Mouse (Mus musculus) heart, embryonic 15.5 days (tissue): ENCODE results near the gene Dock1. TPM values are rescaled to one million over a fixed set of nuclear protein-coding genes. Genes with fewer than 3 reads are reported as not detected.

ENCODE experiments used
- ATAC-seq: fragments of 200-750 bp; cut with Nextera tagmentation; replicated peaks from 2 replicates; pipeline ENCODE4 v1.8.0; 2017; ENCODE audit warnings: low read depth, moderate TSS enrichment; ENCODE audit not compliant: insufficient number of reproducible peaks, insufficient read depth, low FRiP score
- H3K27ac ChIP-seq: fragments of 300-500 bp; sonication (generic); 2 replicates; pipeline ENCODE4 v1.5.1; 2015; ENCODE audit warnings: mild to moderate bottlenecking, inconsistent platforms
- H3K27me3 ChIP-seq: fragments of 300-500 bp; sonication (generic); 2 replicates; pipeline ENCODE4 v1.6.1; 2015; ENCODE audit warnings: inconsistent platforms
- H3K36me3 ChIP-seq: fragments of 300-500 bp; sonication (generic); 2 replicates; pipeline ENCODE4 v1.6.1; 2015; ENCODE audit warnings: mild to moderate bottlenecking, inconsistent platforms
- H3K4me1 ChIP-seq: fragments of 300-500 bp; sonication (generic); replicated peaks from 2 replicates; pipeline ENCODE4 v1.6.1; 2015; ENCODE audit warnings: inconsistent platforms
- H3K4me2 ChIP-seq: fragments of 300-500 bp; sonication (generic); 2 replicates; pipeline ENCODE4 v1.6.1; 2015; ENCODE audit warnings: inconsistent platforms, mild to moderate bottlenecking, moderate library complexity
- H3K4me3 ChIP-seq: fragments of 300-500 bp; sonication (generic); 2 replicates; pipeline ENCODE4 v1.5.1; 2015; ENCODE audit warnings: mild to moderate bottlenecking, inconsistent platforms
- H3K9ac ChIP-seq: fragments of 300-500 bp; sonication (generic); 2 replicates; pipeline ENCODE4 v1.6.1; 2015; ENCODE audit warnings: mild to moderate bottlenecking, inconsistent platforms
- H3K9me3 ChIP-seq: fragments of 300-500 bp; sonication (generic); replicated peaks from 2 replicates; pipeline ENCODE4 v1.6.1; 2016; ENCODE audit warnings: inconsistent platforms
- WGBS: fragments of 180-500 bp; shearing (Covaris S2); methylation state at CpG from one replicate; pipeline ENCODE4 v1.1.7; 2015; ENCODE audit warnings: mixed read lengths; 5-methylcytosine and 5-hydroxymethylcytosine counted together
- polyA plus RNA-seq: library from polyadenylated mRNA; unstranded; fragments of >200 nt; fragmentation: Nextera tagmentation; extraction: Ambion mirVana; gene quantifications from 2 replicates; pipeline ENCODE4 v1.2.1, GENCODE M21; 2015

Dock1 gene
- polyA plus RNA-seq, 1 experiment from 2014 or later = 18.3 TPM

DNA sequence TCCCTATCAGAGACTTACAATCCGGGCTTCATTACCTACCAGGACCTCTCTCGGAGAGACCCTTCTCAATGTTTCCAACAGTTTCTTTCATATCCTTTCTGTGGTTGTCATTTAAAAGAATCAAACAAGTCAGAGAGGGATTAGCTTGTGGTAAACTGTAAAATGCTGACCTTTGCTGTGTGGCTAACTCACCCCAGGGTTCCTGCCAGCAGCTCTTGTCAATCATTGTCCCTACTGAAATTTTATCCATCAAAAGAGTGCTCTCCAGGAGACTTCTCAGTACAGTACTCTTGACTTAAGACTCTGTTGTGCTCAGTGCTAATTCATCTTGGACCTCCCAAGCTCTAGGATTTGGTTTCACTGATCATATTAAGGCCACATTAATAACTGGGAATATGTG is 231.5 kb downstream of the Dock1 start:
- Histone ChIP-seq H3K9ac (no peak overlapping the region), H3K36me3 (no peaks in the 10 kb centered on the region), H3K9me3 (no peaks in the 10 kb centered on the region), H3K4me2 (no peak overlapping the region), H3K4me3 (no peak overlapping the region), H3K27me3 (no peaks in the 10 kb centered on the region), H3K4me1 (no peaks in the 10 kb centered on the region), H3K27ac (no peak overlapping the region)
- ATAC-seq = no peak
- 89% methylated on average over 2 of the region's 2 CpGs for WGBS

DNA sequence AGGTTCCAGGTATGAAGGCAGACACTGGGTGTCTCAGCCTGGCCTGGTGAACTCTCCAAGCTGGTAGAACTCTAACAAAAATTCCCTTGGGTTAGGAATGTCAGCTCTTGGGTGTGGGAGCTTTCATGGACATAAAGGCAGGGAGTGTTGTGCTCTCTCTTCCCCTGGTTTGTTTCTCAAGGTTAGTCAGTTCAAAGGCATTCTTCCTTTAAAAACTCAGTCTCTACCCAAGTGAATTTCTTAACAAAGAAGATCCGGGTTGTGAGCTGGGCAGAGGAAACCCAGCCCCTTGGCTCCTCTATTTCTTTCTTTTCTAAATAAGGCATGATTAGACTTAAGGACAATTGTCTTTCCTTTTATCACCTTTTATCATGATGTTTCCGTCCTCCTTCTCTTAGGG is 261.4 kb downstream of the Dock1 start:
- H3K36me3 ChIP-seq = no peaks in the 10 kb centered on the region
- peaks cover 20% of the 10 kb centered on the region for H3K27me3 ChIP-seq
- H3K4me3 ChIP-seq = no peak overlapping the region
- no peaks in the 10 kb centered on the region for H3K9me3 ChIP-seq
- ATAC-seq = no peak
- 56% methylated on average over 2 of the region's 2 CpGs for WGBS
- no peak overlapping the region for H3K9ac ChIP-seq
- H3K27ac ChIP-seq = no peak overlapping the region
- 0 out of 2 replicates have a peak, but pooled peaks cover 5% of the 10 kb centered on the region for H3K4me1 ChIP-seq
- no peak overlapping the region for H3K4me2 ChIP-seq

DNA sequence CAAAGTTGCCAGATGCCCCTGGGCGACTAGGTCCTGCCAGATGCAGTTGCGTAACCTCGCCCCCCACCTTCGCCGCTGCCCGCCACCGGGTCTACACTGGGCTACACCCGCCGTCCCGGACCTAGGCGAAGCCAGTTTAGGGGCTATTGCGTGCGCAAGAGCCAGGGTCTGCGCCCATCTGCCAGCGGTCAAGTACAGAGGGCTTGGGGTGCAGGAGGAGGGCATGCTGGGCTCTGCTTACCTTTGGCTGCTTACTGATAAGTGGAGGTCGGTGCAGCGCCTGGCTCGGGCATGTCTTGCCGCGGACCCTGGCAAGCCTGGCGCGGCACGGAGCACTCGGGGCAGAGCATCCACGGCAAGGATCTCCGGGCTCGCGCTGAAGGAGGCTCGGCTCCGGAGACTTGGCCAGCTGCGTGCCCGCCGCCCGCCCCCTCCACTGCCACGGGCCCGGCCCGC is 267.0 kb downstream of the Dock1 start:
- no peaks in the 10 kb centered on the region for H3K36me3 ChIP-seq
- H3K27ac ChIP-seq = no peak overlapping the region
- peaks cover 20% of the 10 kb centered on the region for H3K4me1 ChIP-seq
- peak overlapping the region; percentile 54 for H3K4me3 ChIP-seq
- ATAC-seq = peak; percentile 34
- H3K9me3 ChIP-seq = no peaks in the 10 kb centered on the region
- peak overlapping the region; percentile 47 for H3K9ac ChIP-seq
- peaks cover 56% of the 10 kb centered on the region for H3K27me3 ChIP-seq
- peak overlapping the region; percentile 96 for H3K4me2 ChIP-seq
- WGBS = 2% methylated on average over 33 of the region's 37 CpGs

DNA sequence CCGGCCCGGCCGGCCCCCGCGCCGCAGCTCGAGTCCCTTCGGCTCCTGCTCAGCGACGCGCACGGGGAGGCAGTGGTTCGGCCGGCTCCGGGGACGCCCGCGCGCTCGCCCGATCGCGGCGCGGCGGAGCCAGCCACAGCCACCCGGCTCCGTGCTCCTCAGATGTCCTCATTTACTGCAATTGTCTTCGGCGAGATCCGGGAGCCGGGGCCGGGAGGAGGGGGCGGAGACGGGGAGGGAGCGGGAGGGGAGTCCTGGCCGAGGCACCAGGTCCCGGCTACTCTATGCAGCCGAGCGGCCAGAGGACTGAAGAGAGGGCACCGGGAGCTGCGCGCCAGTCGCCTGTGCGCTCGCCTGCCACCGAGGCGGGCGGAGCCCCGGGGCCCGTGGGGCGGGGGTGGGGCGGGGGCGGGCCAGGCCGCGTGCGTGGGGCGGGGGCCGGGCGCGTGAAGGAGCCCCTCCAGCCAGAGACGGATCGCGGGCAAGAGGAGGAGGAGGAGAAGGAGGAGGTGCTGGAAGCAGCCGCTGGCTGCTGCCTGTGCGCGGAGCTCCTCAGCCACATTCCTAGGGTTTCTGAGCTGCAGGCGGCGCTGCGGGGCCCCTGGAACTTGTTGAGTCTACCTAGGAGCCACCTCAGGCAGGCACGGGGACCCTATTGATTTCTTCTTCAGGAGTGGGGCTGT is 267.6 kb downstream of the Dock1 start, which contains the start of gene Fam196a:
Gene Fam196a, minus strand, starts transcription at position 504 of the 683 bp plus-strand sequence.
- WGBS = under 1% methylated on average over 42 of the region's 71 CpGs
- peaks cover 56% of the 10 kb centered on the region for H3K27me3 ChIP-seq
- peaks cover 20% of the 10 kb centered on the region for H3K4me1 ChIP-seq
- no peak within 1 kb of the TSS for H3K27ac ChIP-seq
- H3K9ac ChIP-seq = peak within 1 kb of the TSS; percentile 47
- peak; percentile 70 for ATAC-seq
- H3K4me2 ChIP-seq = peak within 1 kb of the TSS; percentile 96
- H3K9me3 ChIP-seq = no peaks in the 10 kb centered on the region
- no peaks in the 10 kb centered on the region for H3K36me3 ChIP-seq
- H3K4me3 ChIP-seq = peak within 1 kb of the TSS; percentile 54

DNA sequence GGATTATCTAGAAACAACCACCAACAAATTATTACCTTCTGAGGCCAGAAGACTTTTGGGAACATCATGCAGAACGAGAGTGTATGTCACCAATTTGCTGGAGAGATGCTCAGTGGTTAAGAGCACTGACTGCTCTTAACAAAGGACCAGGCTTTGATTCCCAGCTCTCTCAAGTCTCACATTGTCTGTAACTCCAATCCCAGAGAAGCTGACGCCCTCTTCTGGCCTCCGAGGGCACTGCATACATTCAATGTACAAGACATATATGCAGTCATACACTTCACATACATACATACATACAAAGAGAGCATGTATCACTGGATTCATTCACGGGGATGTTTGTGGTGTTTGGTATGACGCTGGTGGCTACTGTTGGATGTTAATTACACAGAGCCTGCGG is 271.4 kb downstream of the Dock1 start:
- no peak for ATAC-seq
- no peak overlapping the region for H3K27ac ChIP-seq
- WGBS = 89% methylated on average over 6 of the region's 6 CpGs
- H3K27me3 ChIP-seq = peaks cover 35% of the 10 kb centered on the region
- H3K36me3 ChIP-seq = no peaks in the 10 kb centered on the region
- no peak overlapping the region for H3K9ac ChIP-seq
- H3K9me3 ChIP-seq = no peaks in the 10 kb centered on the region
- peaks cover 20% of the 10 kb centered on the region for H3K4me1 ChIP-seq
- H3K4me3 ChIP-seq = no peak overlapping the region
- H3K4me2 ChIP-seq = no peak overlapping the region

DNA sequence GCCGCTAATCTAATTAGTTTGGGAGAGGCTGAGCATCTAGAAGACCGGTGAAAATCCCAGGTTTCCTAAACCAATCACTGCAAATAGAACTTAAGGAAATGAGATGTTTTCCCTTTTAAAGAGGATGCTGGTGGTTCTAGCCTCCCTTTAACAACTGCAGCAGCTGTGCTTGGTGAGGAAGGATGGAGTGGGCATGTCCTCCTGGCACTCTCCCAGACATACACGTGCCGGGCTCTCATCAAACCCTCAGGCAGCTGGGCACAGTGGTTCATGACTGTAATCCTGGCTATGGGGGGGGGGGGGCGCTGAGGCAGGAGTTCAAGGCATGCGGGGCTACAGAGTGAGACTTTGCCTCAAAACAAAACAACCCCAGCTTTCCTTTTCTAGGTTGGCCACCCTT is 272.6 kb downstream of the Dock1 start:
- Histone ChIP-seq H3K4me1 (peaks cover 9% of the 10 kb centered on the region), H3K27ac (no peak overlapping the region), H3K4me3 (no peak overlapping the region), H3K9ac (no peak overlapping the region), H3K27me3 (peaks cover 24% of the 10 kb centered on the region), H3K36me3 (no peaks in the 10 kb centered on the region), H3K9me3 (no peaks in the 10 kb centered on the region), H3K4me2 (no peak overlapping the region)
- no peak for ATAC-seq
- 74% methylated on average over 6 of the region's 6 CpGs for WGBS

DNA sequence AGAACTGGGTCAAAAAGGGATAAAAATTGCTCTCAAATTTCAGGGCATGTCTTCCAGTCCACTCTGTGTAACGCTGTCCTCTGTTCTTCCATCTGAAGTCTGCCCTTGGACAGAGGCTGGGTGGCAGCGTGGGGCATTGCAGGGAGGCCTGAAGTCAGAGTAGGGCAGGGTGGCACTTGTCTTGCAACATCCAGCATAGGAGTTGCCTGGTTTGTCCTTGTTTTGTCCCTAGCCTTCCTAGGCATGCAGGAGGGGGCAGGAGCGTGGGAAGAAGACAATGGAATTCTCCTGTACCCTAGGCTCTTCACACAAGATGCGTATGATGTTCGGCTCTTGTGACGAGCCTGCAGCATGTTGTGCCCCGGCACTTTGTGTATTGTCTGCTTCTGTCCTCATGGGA is 273.2 kb downstream of the Dock1 start:
- WGBS = 70% methylated on average over 7 of the region's 7 CpGs
- H3K9me3 ChIP-seq = no peaks in the 10 kb centered on the region
- peaks cover 4% of the 10 kb centered on the region for H3K4me1 ChIP-seq
- no peak for ATAC-seq
- no peaks in the 10 kb centered on the region for H3K36me3 ChIP-seq
- H3K27me3 ChIP-seq = peaks cover 18% of the 10 kb centered on the region
- H3K9ac ChIP-seq = no peak overlapping the region
- no peak overlapping the region for H3K4me3 ChIP-seq
- no peak overlapping the region for H3K27ac ChIP-seq
- H3K4me2 ChIP-seq = no peak overlapping the region

DNA sequence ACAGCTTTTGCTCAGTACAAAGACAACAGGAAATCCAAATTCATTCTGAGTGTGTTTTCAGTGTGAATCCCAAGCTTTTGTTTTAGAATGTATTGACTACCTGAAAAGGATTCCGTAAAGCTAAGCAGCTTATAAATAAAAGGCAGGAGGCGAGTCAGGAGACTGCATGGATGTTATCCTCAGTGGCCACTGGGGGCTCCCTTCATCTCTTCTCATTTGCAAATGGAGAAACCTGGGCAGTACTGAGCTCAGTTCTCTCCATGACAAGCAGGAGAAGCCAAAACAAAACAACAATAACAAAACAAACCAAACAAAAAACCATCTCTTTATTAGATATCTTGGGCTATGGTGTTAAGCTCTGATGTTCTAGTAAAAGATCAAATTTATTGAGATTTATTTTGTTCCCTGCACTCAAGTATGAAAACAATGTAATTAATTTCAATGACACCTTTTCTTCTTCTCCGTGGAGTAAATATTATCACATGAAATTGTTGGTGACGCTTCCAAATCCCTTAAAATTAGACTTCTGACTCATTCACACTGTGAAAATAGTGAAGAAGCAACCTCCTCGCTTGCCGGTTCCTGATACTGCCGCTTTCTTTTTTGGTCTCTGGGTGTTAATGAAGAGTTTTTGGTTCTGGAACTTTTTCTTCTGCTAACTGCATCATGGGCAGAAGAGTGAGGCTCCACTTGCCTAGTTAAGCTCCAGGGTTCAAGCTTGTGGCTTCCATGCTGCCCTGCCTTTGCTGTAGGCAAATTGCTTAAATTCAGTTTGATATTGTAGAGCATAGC is 275.7 kb downstream of the Dock1 start:
- ATAC-seq = no peak
- H3K4me2 ChIP-seq = no peak overlapping the region

DNA sequence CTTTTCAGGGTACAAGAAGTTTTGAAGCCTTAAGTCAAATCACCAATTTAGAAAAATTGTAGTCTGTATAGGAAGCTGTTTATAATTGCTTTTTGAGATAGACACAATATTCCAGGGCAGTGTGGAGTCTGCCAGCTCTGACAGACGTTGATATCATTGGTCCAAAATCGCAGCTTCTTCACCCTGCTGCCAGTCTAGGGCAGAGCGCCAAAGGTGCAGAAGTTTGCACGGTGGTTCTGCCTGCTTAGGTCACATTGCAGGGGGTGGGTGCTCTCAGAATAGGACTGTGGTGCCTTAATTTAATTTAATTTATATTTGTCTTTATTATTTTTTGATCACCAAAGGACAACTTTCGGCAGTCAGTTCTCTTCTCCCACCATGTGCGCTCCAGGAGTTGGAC is 288.6 kb downstream of the Dock1 start:
- 82% methylated on average over 6 of the region's 6 CpGs for WGBS
- H3K27ac ChIP-seq = no peak overlapping the region
- H3K9ac ChIP-seq = no peak overlapping the region
- ATAC-seq = no peak
- no peaks in the 10 kb centered on the region for H3K27me3 ChIP-seq
- H3K9me3 ChIP-seq = no peaks in the 10 kb centered on the region
- H3K36me3 ChIP-seq = no peaks in the 10 kb centered on the region
- no peaks in the 10 kb centered on the region for H3K4me1 ChIP-seq
- no peak overlapping the region for H3K4me3 ChIP-seq
- H3K4me2 ChIP-seq = no peak overlapping the region

More for the DNA sequence above, 275.7 kb downstream of the Dock1 start:
- Histone ChIP-seq H3K9me3 (no peaks in the 10 kb centered on the region), H3K36me3 (no peaks in the 10 kb centered on the region), H3K4me1 (peaks cover 4% of the 10 kb centered on the region; the same call in 1 of the 2 replicates), H3K27ac (no peak overlapping the region), H3K4me3 (no peak overlapping the region), H3K9ac (no peak overlapping the region), H3K27me3 (no peaks in the 10 kb centered on the region)
- WGBS = 87% methylated on average over 7 of the region's 7 CpGs

DNA sequence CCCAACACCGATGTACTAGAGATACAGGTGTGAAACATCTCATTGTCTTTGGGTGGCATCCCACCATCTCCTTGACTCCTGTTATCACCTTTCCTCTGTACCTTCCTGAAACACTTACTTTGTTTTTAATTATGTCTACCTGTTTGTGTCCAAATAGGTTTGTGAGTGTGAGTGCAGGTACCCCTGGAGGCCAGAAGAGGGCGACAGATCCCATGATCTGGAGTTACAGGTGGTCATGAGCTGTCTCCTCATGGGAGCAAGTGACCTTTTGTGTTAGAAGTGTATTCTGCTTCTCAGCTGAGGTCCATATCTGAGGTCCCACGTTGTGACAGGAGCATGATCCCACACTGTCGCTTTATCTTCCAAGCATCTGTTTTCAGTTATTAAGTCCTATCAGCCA is 290.4 kb downstream of the Dock1 start:
- H3K36me3 ChIP-seq = no peaks in the 10 kb centered on the region
- no peak overlapping the region for H3K4me2 ChIP-seq
- no peaks in the 10 kb centered on the region for H3K27me3 ChIP-seq
- H3K9ac ChIP-seq = no peak overlapping the region
- H3K4me3 ChIP-seq = no peak overlapping the region
- ATAC-seq = no peak
- 63% methylated on average over 4 of the region's 4 CpGs for WGBS
- no peaks in the 10 kb centered on the region for H3K4me1 ChIP-seq
- H3K27ac ChIP-seq = no peak overlapping the region
- H3K9me3 ChIP-seq = no peaks in the 10 kb centered on the region

DNA sequence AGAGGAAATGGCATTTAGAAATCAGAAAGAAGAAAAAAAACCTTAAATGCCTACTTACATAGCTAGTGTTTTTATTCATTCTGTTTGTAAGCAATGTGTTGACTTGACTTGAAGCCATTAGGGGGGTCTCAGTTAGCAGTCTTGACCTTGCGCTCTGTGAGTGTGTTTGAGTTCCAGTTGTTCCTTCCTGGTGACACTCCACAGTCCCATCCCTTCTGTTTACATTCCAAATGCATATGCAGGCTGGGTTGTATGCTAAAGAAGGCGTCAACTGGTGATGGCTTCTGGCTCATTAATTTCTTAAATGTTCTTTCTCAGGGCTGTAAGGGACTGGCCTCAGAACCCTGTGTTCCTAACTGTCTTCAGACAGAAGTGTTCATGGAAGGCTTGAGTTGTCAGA is 291.2 kb downstream of the Dock1 start:
- no peak overlapping the region for H3K9ac ChIP-seq
- H3K4me2 ChIP-seq = no peak overlapping the region
- no peaks in the 10 kb centered on the region for H3K36me3 ChIP-seq
- no peaks in the 10 kb centered on the region for H3K27me3 ChIP-seq
- no peak overlapping the region for H3K4me3 ChIP-seq
- ATAC-seq = no peak
- H3K27ac ChIP-seq = no peak overlapping the region
- 93% methylated on average over 2 of the region's 2 CpGs for WGBS
- H3K9me3 ChIP-seq = no peaks in the 10 kb centered on the region
- no peaks in the 10 kb centered on the region for H3K4me1 ChIP-seq
